Mouse (Mus musculus) T-helper 17 cell (primary cell): Measurements from ENCODE around the gene Fam207a.

ENCODE experiments used
- in situ Hi-C, 2 experiments: fragments of 300-600 bp; cut with MboI, MseI; formaldehyde crosslinking; loops; 1 replicate in 1 of 2; 2 replicates in 1 of 2; pipeline ENCODE4 v1.15.1; 2025; ENCODE audit warnings: high pct_unique_total_duplicates in 2 of 2

Fam207a gene

GRCm38 (mm10) chr10:77515385-77516348 lies at the start of gene Fam207a:
Gene Fam207a, minus strand, starts transcription at chr10:77515785.
- in situ Hi-C loops, result loop anchor here (5.0 kb wide), 3 partner anchors 42 to 92 kb away; partner anchors contain the start of genes Gm49325 (in 2 of the 2) and Sumo3 (in 2 of the 2)

GRCm38 (mm10) chr10:77565005-77565404 lies 49.4 kb upstream of the Fam207a start:
- in situ Hi-C loops, result no loop called here

- in situ Hi-C loops, result loop anchor here in 1 of 2 experiments (5.0 kb wide), 1 partner anchor 44 kb away; the partner anchor contains the start of gene Fam207a
Measured at GRCm38 (mm10) chr10:77561508-77561907, 45.9 kb upstream of the Fam207a start.

GRCm38 (mm10) chr10:77560830-77561229 lies 45.2 kb upstream of the Fam207a start:
- in situ Hi-C loops, result loop anchor here in 1 of 2 experiments (5.0 kb wide), 1 partner anchor 44 kb away; the partner anchor contains the start of gene Fam207a

- in situ Hi-C loops, result loop anchor here in 1 of 2 experiments (5.0 kb wide), 1 partner anchor 43 kb away; the partner anchor contains the start of gene Fam207a
Measured at GRCm38 (mm10) chr10:77560090-77560489, 44.5 kb upstream of the Fam207a start.

- in situ Hi-C loops, result loop anchor here in 1 of 2 experiments (5.0 kb wide), 1 partner anchor 40 kb away; the partner anchor contains the start of gene Fam207a
Measured at GRCm38 (mm10) chr10:77557641-77558040, 42.1 kb upstream of the Fam207a start.

- in situ Hi-C loops, result loop anchor here in 1 of 2 experiments (5.0 kb wide), 1 partner anchor 39 kb away; the partner anchor contains the start of gene Fam207a
Measured at GRCm38 (mm10) chr10:77556631-77557030, 41.0 kb upstream of the Fam207a start.

GRCm38 (mm10) chr10:77554918-77555317 lies 39.3 kb upstream of the Fam207a start:
- in situ Hi-C loops, result loop anchor here in 1 of 2 experiments (5.0 kb wide), 1 partner anchor 38 kb away; the partner anchor contains the start of gene Fam207a

- in situ Hi-C loops, result no loop called here
Measured at GRCm38 (mm10) chr10:77553285-77553684, 37.7 kb upstream of the Fam207a start.

GRCm38 (mm10) chr10:77552162-77552561 lies 36.6 kb upstream of the Fam207a start:
- in situ Hi-C loops, result no loop called here

- in situ Hi-C loops, result no loop called here
Measured at GRCm38 (mm10) chr10:77550874-77551273, 35.3 kb upstream of the Fam207a start.

- in situ Hi-C loops, result no loop called here
Measured at GRCm38 (mm10) chr10:77548576-77548975, 33.0 kb upstream of the Fam207a start.

GRCm38 (mm10) chr10:77544916-77545315 lies 29.3 kb upstream of the Fam207a start:
- in situ Hi-C loops, result no loop called here

GRCm38 (mm10) chr10:77543226-77543625 lies 27.6 kb upstream of the Fam207a start:
- in situ Hi-C loops, result no loop called here

- in situ Hi-C loops, result no loop called here
Measured at GRCm38 (mm10) chr10:77541864-77542666, 26.5 kb upstream of the Fam207a start.

- in situ Hi-C loops, result no loop called here
Measured at GRCm38 (mm10) chr10:77540576-77541102, 25.1 kb upstream of the Fam207a start.

- in situ Hi-C loops, result loop anchor here in 1 of 2 experiments (10.0 kb wide), 1 partner anchor 1705 kb away; the partner anchor contains the start of gene Gstt2
Measured at GRCm38 (mm10) chr10:77539320-77539945, 23.8 kb upstream of the Fam207a start.

GRCm38 (mm10) chr10:77537215-77538209 lies 21.9 kb upstream of the Fam207a start:
- in situ Hi-C loops, result loop anchor here in 1 of 2 experiments (10.0 kb wide), 1 partner anchor 1703 kb away; the partner anchor contains the start of gene Gstt2

GRCm38 (mm10) chr10:77536727-77537126 lies 21.1 kb upstream of the Fam207a start:
- in situ Hi-C loops, result loop anchor here in 1 of 2 experiments (10.0 kb wide), 1 partner anchor 1702 kb away; the partner anchor contains the start of gene Gstt2
